Mouse (Mus musculus) intestine, embryonic 14.5 days (tissue): Measurements from ENCODE around the gene Mgat5b. TPM values are rescaled to one million over a fixed set of nuclear protein-coding genes. Genes with fewer than 3 reads are reported as not detected.

ENCODE experiments used
- ATAC-seq: fragments of 200-750 bp; cut with Nextera tagmentation; replicated peaks from 2 replicates; pipeline ENCODE4 v1.8.0; 2017; ENCODE audit warnings: low read depth, moderate number of reproducible peaks, moderate TSS enrichment, moderate library complexity; ENCODE audit not compliant: low FRiP score, low TSS enrichment
- DNase-seq: peaks from one replicate; pipeline ENCODE4 v3.0.0-alpha.2; 2018; ENCODE audit warnings: low spot score
- H3K27ac ChIP-seq: fragments of 300-500 bp; sonication (generic); 2 replicates; pipeline ENCODE4 v1.5.1; 2014; ENCODE audit warnings: low read depth, mild to moderate bottlenecking, control low read depth
- H3K27me3 ChIP-seq: fragments of 300-500 bp; sonication (generic); replicated peaks from 2 replicates; pipeline ENCODE4 v1.6.1; 2014; ENCODE audit warnings: low read length, control low read depth; ENCODE audit not compliant: control insufficient read depth, insufficient read depth
- H3K36me3 ChIP-seq: fragments of 300-500 bp; sonication (generic); 2 replicates; pipeline ENCODE4 v1.6.1; 2014; ENCODE audit warnings: low read length, control low read depth; ENCODE audit not compliant: control insufficient read depth, insufficient read depth
- H3K4me1 ChIP-seq: fragments of 300-500 bp; sonication (generic); replicated peaks from 2 replicates; pipeline ENCODE4 v1.6.1; 2014; ENCODE audit warnings: low read length, control low read depth, mixed read lengths; ENCODE audit not compliant: control insufficient read depth, insufficient read depth
- H3K4me2 ChIP-seq: fragments of 300-500 bp; sonication (generic); 2 replicates; pipeline ENCODE4 v1.6.1; 2014; ENCODE audit warnings: low read length
- H3K4me3 ChIP-seq: fragments of 300-500 bp; sonication (generic); 2 replicates; pipeline ENCODE4 v1.5.1; 2014; ENCODE audit warnings: low read depth, low read length, control low read depth, mixed read lengths
- H3K9ac ChIP-seq: fragments of 300-500 bp; sonication (generic); 2 replicates; pipeline ENCODE4 v1.6.1; 2014; ENCODE audit warnings: mild to moderate bottlenecking, low read length
- H3K9me3 ChIP-seq: fragments of 300-500 bp; sonication (generic); 2 replicates; pipeline ENCODE4 v1.6.1; 2016; ENCODE audit warnings: low read length, control low read depth; ENCODE audit not compliant: control insufficient read depth
- WGBS: fragments of 180-500 bp; shearing (Covaris S2); extraction: QIAGEN DNeasy Blood & Tissue Kit; methylation state at CpG from one replicate; pipeline ENCODE4 v1.1.7; 2014; 5-methylcytosine and 5-hydroxymethylcytosine counted together
- polyA plus RNA-seq: library from polyadenylated mRNA; unstranded; fragments of >200 nt; fragmentation: Nextera tagmentation; extraction: Ambion mirVana; gene quantifications from 2 replicates; pipeline ENCODE4 v1.2.1, GENCODE M21; 2014

Gene Mgat5b
- polyA plus RNA-seq, 1 experiment from 2014 or later = 0.92 TPM

GRCm38 (mm10) chr11:116934862-116935261, 16.2 kb downstream of the Mgat5b start:
- Histone ChIP-seq H3K9ac (no peak overlapping the region), H3K9me3 (no peaks in the 10 kb centered on the region), H3K4me3 (no peak overlapping the region), H3K36me3 (no peaks in the 10 kb centered on the region), H3K4me2 (no peak overlapping the region), H3K27ac (no peak overlapping the region), H3K4me1 (peaks cover 19% of the 10 kb centered on the region), H3K27me3 (no peaks in the 10 kb centered on the region)
- DNase-seq (no peak), ATAC-seq (no peak)
- WGBS = 74% methylated on average over 5 of the region's 5 CpGs

- Histone ChIP-seq H3K27me3 (no peaks in the 10 kb centered on the region), H3K4me1 (peaks cover 23% of the 10 kb centered on the region), H3K36me3 (no peaks in the 10 kb centered on the region), H3K9me3 (no peaks in the 10 kb centered on the region), H3K4me3 (no peak overlapping the region), H3K9ac (no peak overlapping the region), H3K27ac (no peak overlapping the region), H3K4me2 (no peak overlapping the region)
- 18% methylated on average over 9 of the region's 9 CpGs for WGBS
- ATAC-seq = no peak; the same call in 1 of the 2 replicates
- DNase-seq = no peak
Measured at GRCm38 (mm10) chr11:116935354-116935753, 16.7 kb downstream of the Mgat5b start.

GRCm38 (mm10) chr11:116935917-116936316, 17.3 kb downstream of the Mgat5b start:
- DNase-seq = no peak
- H3K27ac ChIP-seq = no peak overlapping the region

GRCm38 (mm10) chr11:116937141-116937540, 18.5 kb downstream of the Mgat5b start:
- no peak overlapping the region for H3K4me2 ChIP-seq
- ATAC-seq (no peak), DNase-seq (no peak)
- no peaks in the 10 kb centered on the region for H3K36me3 ChIP-seq
- no peak overlapping the region for H3K9ac ChIP-seq
- no peaks in the 10 kb centered on the region for H3K9me3 ChIP-seq
- WGBS = 32% methylated on average over 10 of the region's 10 CpGs
- H3K4me1 ChIP-seq = peaks cover 23% of the 10 kb centered on the region
- H3K4me3 ChIP-seq = no peak overlapping the region
- H3K27me3 ChIP-seq = no peaks in the 10 kb centered on the region
- H3K27ac ChIP-seq = no peak overlapping the region

More at GRCm38 (mm10) chr11:116935917-116936316, 17.3 kb downstream of the Mgat5b start:
- no peaks in the 10 kb centered on the region for H3K36me3 ChIP-seq
- H3K9me3 ChIP-seq = no peaks in the 10 kb centered on the region
- peaks cover 23% of the 10 kb centered on the region for H3K4me1 ChIP-seq
- no peak overlapping the region for H3K4me2 ChIP-seq
- H3K27me3 ChIP-seq = no peaks in the 10 kb centered on the region
- no peak overlapping the region for H3K4me3 ChIP-seq
- WGBS = 64% methylated on average over 9 of the region's 9 CpGs
- no peak overlapping the region for H3K9ac ChIP-seq
- no peak for ATAC-seq

GRCm38 (mm10) chr11:116940088-116940855, 21.6 kb downstream of the Mgat5b start:
- DNase-seq = no peak
- peak overlapping the region; percentile 47 for H3K4me2 ChIP-seq
- no peaks in the 10 kb centered on the region for H3K27me3 ChIP-seq
- peak overlapping the region; percentile 25 for H3K4me3 ChIP-seq
- ATAC-seq = no peak
- H3K9me3 ChIP-seq = no peaks in the 10 kb centered on the region
- H3K36me3 ChIP-seq = no peaks in the 10 kb centered on the region
- WGBS = 5% methylated on average over 20 of the region's 20 CpGs
- H3K27ac ChIP-seq = no peak overlapping the region
- peaks cover 21% of the 10 kb centered on the region for H3K4me1 ChIP-seq
- 0 out of 2 replicates have a peak overlapping the region, but pooled peaks have one; percentile 10 for H3K9ac ChIP-seq

- H3K36me3 ChIP-seq = no peaks in the 10 kb centered on the region
- no peaks in the 10 kb centered on the region for H3K27me3 ChIP-seq
- DNase-seq (no peak), ATAC-seq (no peak)
- no peaks in the 10 kb centered on the region for H3K9me3 ChIP-seq
- 0 out of 2 replicates have a peak, but pooled peaks cover 4% of the 10 kb centered on the region for H3K4me1 ChIP-seq
- H3K27ac ChIP-seq = no peak overlapping the region
- 52% methylated on average over 4 of the region's 4 CpGs for WGBS
- no peak overlapping the region for H3K4me3 ChIP-seq
- H3K9ac ChIP-seq = no peak overlapping the region
- no peak overlapping the region for H3K4me2 ChIP-seq
Measured at GRCm38 (mm10) chr11:116944346-116944745, 25.7 kb downstream of the Mgat5b start.

- H3K36me3 ChIP-seq = no peaks in the 10 kb centered on the region
- no peak overlapping the region for H3K9ac ChIP-seq
- H3K27me3 ChIP-seq = no peaks in the 10 kb centered on the region
- no peak overlapping the region for H3K4me3 ChIP-seq
- no peaks in the 10 kb centered on the region for H3K4me1 ChIP-seq
- no peak for ATAC-seq
- DNase-seq = no peak
- H3K9me3 ChIP-seq = no peaks in the 10 kb centered on the region
- H3K4me2 ChIP-seq = no peak overlapping the region
- H3K27ac ChIP-seq = no peak overlapping the region
- 58% methylated on average over 9 of the region's 9 CpGs for WGBS
Measured at GRCm38 (mm10) chr11:116949832-116950231, 31.2 kb downstream of the Mgat5b start.

GRCm38 (mm10) chr11:116951429-116951828, 32.8 kb downstream of the Mgat5b start:
- no peaks in the 10 kb centered on the region for H3K4me1 ChIP-seq
- no peaks in the 10 kb centered on the region for H3K27me3 ChIP-seq
- WGBS = 69% methylated on average over 1 of the region's 1 CpGs
- no peak overlapping the region for H3K9ac ChIP-seq
- DNase-seq (no peak), ATAC-seq (no peak)
- H3K9me3 ChIP-seq = no peaks in the 10 kb centered on the region
- H3K27ac ChIP-seq = no peak overlapping the region
- no peaks in the 10 kb centered on the region for H3K36me3 ChIP-seq
- H3K4me3 ChIP-seq = no peak overlapping the region
- H3K4me2 ChIP-seq = no peak overlapping the region
